Mouse (Mus musculus) myocyte (in vitro differentiated cells): ENCODE data around the gene Zbtb8a. TPM values are rescaled to one million over a fixed set of nuclear protein-coding genes. Genes with fewer than 3 reads are reported as not detected.

Experiments
- H3K27me3 ChIP-seq: one replicate; pipeline ENCODE4 v1.6.1; 2011; ENCODE audit not compliant: control insufficient read depth, insufficient read depth, insufficient read length
- H3K36me3 ChIP-seq: one replicate; pipeline ENCODE4 v1.6.1; 2011; ENCODE audit not compliant: control insufficient read depth, insufficient read depth
- H3K4me2 ChIP-seq: one replicate; pipeline ENCODE4 v1.6.1; 2011; ENCODE audit warnings: low read depth, control low read depth
- H3K4me3 ChIP-seq: one replicate; pipeline ENCODE4 v1.5.1; 2011; ENCODE audit warnings: mild to moderate bottlenecking, control low read depth, moderate library complexity
- H3K79me2 ChIP-seq: one replicate; pipeline ENCODE4 v1.6.1; 2011; ENCODE audit not compliant: control insufficient read depth, insufficient read depth
- H3ac ChIP-seq: one replicate; pipeline ENCODE4 v1.6.1; 2011; ENCODE audit not compliant: control insufficient read depth, insufficient read length
- CEBPB ChIP-seq: IDR thresholded peaks from 2 replicates; pipeline ENCODE4 v1.6.1; 2011; ENCODE audit warnings: mild to moderate bottlenecking, moderate library complexity; ENCODE audit not compliant: poor library complexity, insufficient read depth, severe bottlenecking
- E2F4 ChIP-seq: IDR thresholded peaks from one replicate; pipeline ENCODE4 v1.6.1; 2011; ENCODE audit warnings: mild to moderate bottlenecking, control low read depth, moderate library complexity; ENCODE audit not compliant: insufficient read depth
- MAX ChIP-seq: IDR thresholded peaks from one replicate; pipeline ENCODE4 v1.6.1; 2011; ENCODE audit warnings: low read depth, mild to moderate bottlenecking, control low read depth
- MYOD1 ChIP-seq, 3 experiments: IDR thresholded peaks; one replicate each; pipeline ENCODE4 v1.6.1; 2011; ENCODE audit warnings: control low read depth in 2 of 3, low read depth in 2 of 3, mild to moderate bottlenecking in 2 of 3, moderate library complexity in 1 of 3; ENCODE audit not compliant: insufficient read length in 2 of 3, control insufficient read depth in 1 of 3
- MYOG ChIP-seq, 3 experiments: IDR thresholded peaks; one replicate each; pipeline ENCODE4 v1.6.1; 2011; ENCODE audit warnings: control low read depth in 2 of 3, low read depth in 2 of 3, mild to moderate bottlenecking in 2 of 3; ENCODE audit not compliant: insufficient read length in 2 of 3, control insufficient read depth in 1 of 3, insufficient read depth in 1 of 3
- POLR2A ChIP-seq: IDR thresholded peaks from one replicate; pipeline ENCODE4 v1.6.1; 2011; ENCODE audit warnings: low read depth, mild to moderate bottlenecking, control low read depth, moderate library complexity; ENCODE audit not compliant: insufficient read length
- POLR2AphosphoS2 ChIP-seq: IDR thresholded peaks from one replicate; pipeline ENCODE4 v1.6.1; 2011; ENCODE audit warnings: low read depth, control low read depth; ENCODE audit not compliant: insufficient read length
- REST ChIP-seq: IDR thresholded peaks from one replicate; pipeline ENCODE4 v1.6.1; 2011; ENCODE audit warnings: mild to moderate bottlenecking, control low read depth, moderate library complexity; ENCODE audit not compliant: insufficient read depth, insufficient read length
- SRF ChIP-seq: IDR thresholded peaks from one replicate; pipeline ENCODE4 v1.6.1; 2011; ENCODE audit warnings: low read depth; ENCODE audit not compliant: control insufficient read depth, insufficient read length
- TCF12 ChIP-seq: IDR thresholded peaks from one replicate; pipeline ENCODE4 v1.6.1; 2011; ENCODE audit warnings: mild to moderate bottlenecking, control low read depth; ENCODE audit not compliant: poor library complexity, insufficient read depth, severe bottlenecking
- TCF3 ChIP-seq: IDR thresholded peaks from one replicate; pipeline ENCODE4 v1.6.1; 2011; ENCODE audit warnings: low read depth, control low read depth; ENCODE audit not compliant: insufficient read length
- USF1 ChIP-seq: IDR thresholded peaks from one replicate; pipeline ENCODE4 v1.6.1; 2011; ENCODE audit warnings: low read depth, mild to moderate bottlenecking, control low read depth, moderate library complexity
- polyA plus RNA-seq: library from polyadenylated mRNA; unstranded; fragments of >200 nt; fragmentation: generic; extraction: Trizol; gene quantifications from one replicate; pipeline ENCODE4 v1.2.1, GENCODE M21; 2012; ENCODE audit warnings: missing spikeins

Zbtb8a gene
- polyA plus RNA-seq, 1 experiment = 5.8 TPM

- Histone ChIP-seq H3K79me2 (peaks cover 5% of the 10 kb centered on the region), H3K36me3 (peaks cover 19% of the 10 kb centered on the region), H3K4me3 (no peak overlapping the region), H3K4me2 (no peak overlapping the region), H3K27me3 (no peaks in the 10 kb centered on the region), H3ac (no peak overlapping the region)
- no peak for TF ChIP-seq POLR2A
- TF ChIP-seq TCF3 = no peak
- TF ChIP-seq TCF12 = no peak
- no peak for TF ChIP-seq MYOD1 (IDR thresholded peaks at IDR 0.05; ENCODE audit: control insufficient read depth in 1 of 3, insufficient read length in 2 of 3, low read depth in 2 of 3)
- no peak for TF ChIP-seq USF1
- no peak for TF ChIP-seq E2F4
- TF ChIP-seq MAX = no peak
- TF ChIP-seq MYOG (IDR thresholded peaks at IDR 0.05; ENCODE audit: control insufficient read depth in 1 of 3, insufficient read depth in 1 of 3, insufficient read length in 2 of 3, low read depth in 2 of 3) = no peak
- TF ChIP-seq SRF = no peak
- TF ChIP-seq CEBPB = no peak
- no peak for TF ChIP-seq REST
Observed at GRCm38 (mm10) chr4:129341888-129342287, 36.0 kb downstream of the Zbtb8a start.

GRCm38 (mm10) chr4:129339743-129340142 lies 38.2 kb downstream of the Zbtb8a start:
- no peak for TF ChIP-seq CEBPB
- no peak for TF ChIP-seq E2F4
- TF ChIP-seq POLR2AphosphoS2 = no peak
- TF ChIP-seq TCF12 = no peak
- TF ChIP-seq POLR2A = no peak
- no peak for TF ChIP-seq MAX
- TF ChIP-seq SRF = no peak
- no peak for TF ChIP-seq MYOD1 (IDR thresholded peaks at IDR 0.05; ENCODE audit: control insufficient read depth in 1 of 3, insufficient read length in 2 of 3, low read depth in 2 of 3)
- no peak for TF ChIP-seq REST
- TF ChIP-seq MYOG (IDR thresholded peaks at IDR 0.05; ENCODE audit: control insufficient read depth in 1 of 3, insufficient read depth in 1 of 3, insufficient read length in 2 of 3, low read depth in 2 of 3) = no peak
- no peak for TF ChIP-seq TCF3
- no peak for TF ChIP-seq USF1
- peaks cover 5% of the 10 kb centered on the region for H3K79me2 ChIP-seq
- no peak overlapping the region for H3ac ChIP-seq
- H3K36me3 ChIP-seq = peaks cover 19% of the 10 kb centered on the region
- H3K4me2 ChIP-seq = no peak overlapping the region
- no peak overlapping the region for H3K4me3 ChIP-seq
- H3K27me3 ChIP-seq = no peaks in the 10 kb centered on the region

- no peaks in the 10 kb centered on the region for H3K27me3 ChIP-seq
- peaks cover 12% of the 10 kb centered on the region for H3K36me3 ChIP-seq
- no peak for TF ChIP-seq CEBPB
- TF ChIP-seq POLR2AphosphoS2 = no peak
Observed at GRCm38 (mm10) chr4:129336291-129336690, 41.6 kb downstream of the Zbtb8a start.

GRCm38 (mm10) chr4:129335216-129336074 lies 42.5 kb downstream of the Zbtb8a start, which contains the start of the genes Rbbp4 and Zbtb8os:
Rbbp4 (minus strand) TSS chr4:129335370.
Zbtb8os (plus strand) TSS chr4:129335695.
- Histone ChIP-seq H3K4me2 (peak within 1 kb of the TSS; percentile 88), H3K27me3 (no peaks in the 10 kb centered on the region), H3K4me3 (peak within 1 kb of the TSS; percentile 82), H3K79me2 (peaks cover 47% of the 10 kb centered on the region), H3ac (peak within 1 kb of the TSS; percentile 92), H3K36me3 (peaks cover 20% of the 10 kb centered on the region)
- TF ChIP-seq MYOD1 (IDR thresholded peaks at IDR 0.05; ENCODE audit: control insufficient read depth in 1 of 3, insufficient read length in 2 of 3, low read depth in 2 of 3) (no peak), MAX (no peak), USF1 (peak; percentile 91), TCF3 (no peak), SRF (no peak), TCF12 (no peak), POLR2A (no peak), POLR2AphosphoS2 (peak; percentile 50), MYOG (IDR thresholded peaks at IDR 0.05; ENCODE audit: control insufficient read depth in 1 of 3, insufficient read depth in 1 of 3, insufficient read length in 2 of 3, low read depth in 2 of 3) (peak in 1 of 3 experiments; percentile 4)

More at GRCm38 (mm10) chr4:129336291-129336690, 41.6 kb downstream of the Zbtb8a start:
- peak overlapping the region; percentile 88 for H3K4me2 ChIP-seq
- H3K79me2 ChIP-seq = peaks cover 38% of the 10 kb centered on the region
- peak overlapping the region; percentile 92 for H3ac ChIP-seq
- peak overlapping the region; percentile 82 for H3K4me3 ChIP-seq

GRCm38 (mm10) chr4:129334677-129335215 lies 43.2 kb downstream of the Zbtb8a start:
- Histone ChIP-seq H3K4me2 (peak overlapping the region; percentile 84), H3K36me3 (peaks cover 21% of the 10 kb centered on the region), H3K79me2 (peaks cover 49% of the 10 kb centered on the region), H3K27me3 (no peaks in the 10 kb centered on the region), H3ac (peak overlapping the region; percentile 92), H3K4me3 (peak overlapping the region; percentile 82)
- TF ChIP-seq CEBPB = no peak
- peak; percentile 75 for TF ChIP-seq POLR2A
- TF ChIP-seq MYOG (IDR thresholded peaks at IDR 0.05; ENCODE audit: control insufficient read depth in 1 of 3, insufficient read depth in 1 of 3, insufficient read length in 2 of 3, low read depth in 2 of 3) = no peak
- TF ChIP-seq MAX = no peak
- no peak for TF ChIP-seq USF1
- no peak for TF ChIP-seq TCF3
- peak in 1 of 3 experiments; percentile 13 for TF ChIP-seq MYOD1 (IDR thresholded peaks at IDR 0.05; ENCODE audit: control insufficient read depth in 1 of 3, insufficient read length in 2 of 3, low read depth in 2 of 3)
- no peak for TF ChIP-seq TCF12
- TF ChIP-seq REST = no peak
- TF ChIP-seq SRF = no peak
- no peak for TF ChIP-seq E2F4
- TF ChIP-seq POLR2AphosphoS2 = no peak
